Mouse (Mus musculus) adrenal gland, postnatal 4 days (tissue): ENCODE measurements at regions not wholly inside any gene's neighbourhood (a gene's known extent, or its start where the extent isn't known, plus 50 kb on each side); places are given as distances from the start of the nearest gene placed in this dataset.

Experiments used
- DNase-seq, 2 experiments: peaks; one replicate each; pipeline ENCODE4 v3.0.0; 2021 to 2022; ENCODE audit warnings: low spot score in 2 of 2, mixed read lengths in 2 of 2

DNA sequence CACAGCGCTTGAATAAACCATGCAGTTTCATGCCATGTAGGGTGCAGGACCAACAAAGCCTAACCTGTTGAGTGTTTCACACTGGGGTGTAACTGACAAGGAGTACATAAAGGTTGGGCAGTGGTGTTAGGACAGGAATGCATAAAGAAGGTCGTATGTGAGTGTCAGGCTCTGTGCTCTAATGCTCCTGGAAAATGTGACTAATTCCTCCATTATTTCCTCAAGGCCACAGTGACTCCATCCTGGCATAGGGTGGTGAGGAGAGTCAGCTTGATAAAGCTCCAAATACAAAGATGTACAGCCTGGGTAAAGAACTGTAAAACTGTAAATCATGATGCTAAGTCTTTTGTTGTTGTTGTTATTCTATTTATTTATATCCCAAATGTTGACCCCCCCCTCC is 393.1 kb upstream of the Nrp1 start:
- DNase-seq: no peak

DNA sequence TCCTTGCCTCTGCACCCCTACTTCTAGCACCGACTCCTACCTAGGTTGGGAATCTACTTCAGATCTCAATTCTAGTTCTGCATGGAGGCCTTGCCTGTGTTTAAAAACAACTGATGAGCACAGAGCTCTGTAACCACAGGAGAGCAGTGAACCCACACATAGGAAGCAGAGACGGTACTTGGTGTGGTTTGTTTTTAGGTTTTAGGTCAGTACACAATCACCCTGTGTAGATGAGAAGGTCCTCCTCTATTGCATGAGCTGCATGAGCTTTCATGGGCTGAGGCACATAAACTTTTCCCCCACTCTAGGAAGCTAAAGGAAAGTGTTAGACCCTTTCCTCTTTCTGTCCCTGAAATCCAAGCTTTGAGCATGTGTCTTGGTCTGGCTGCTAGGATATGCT is 390.4 kb upstream of the Nrp1 start:
- no peak for DNase-seq

DNA sequence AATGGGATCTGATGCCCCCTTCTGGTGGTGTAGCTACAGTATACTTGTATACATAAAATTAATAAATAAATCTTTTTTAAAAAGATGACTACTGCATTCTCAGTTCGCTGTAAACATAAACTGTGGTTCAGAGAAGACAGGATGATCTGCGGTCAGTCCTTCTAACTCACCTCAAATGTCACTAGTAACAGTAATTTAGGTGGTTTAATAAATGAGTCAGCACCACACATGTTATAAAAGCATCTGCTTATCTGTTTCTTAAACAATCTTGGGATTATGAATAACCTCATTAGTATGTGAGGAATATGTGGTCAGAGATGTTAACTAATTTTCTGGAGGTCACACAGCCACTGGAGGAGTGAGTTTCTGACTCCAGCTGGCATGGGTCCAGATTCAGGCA is 385.2 kb upstream of the Nrp1 start:
- DNase-seq: no peak

DNA sequence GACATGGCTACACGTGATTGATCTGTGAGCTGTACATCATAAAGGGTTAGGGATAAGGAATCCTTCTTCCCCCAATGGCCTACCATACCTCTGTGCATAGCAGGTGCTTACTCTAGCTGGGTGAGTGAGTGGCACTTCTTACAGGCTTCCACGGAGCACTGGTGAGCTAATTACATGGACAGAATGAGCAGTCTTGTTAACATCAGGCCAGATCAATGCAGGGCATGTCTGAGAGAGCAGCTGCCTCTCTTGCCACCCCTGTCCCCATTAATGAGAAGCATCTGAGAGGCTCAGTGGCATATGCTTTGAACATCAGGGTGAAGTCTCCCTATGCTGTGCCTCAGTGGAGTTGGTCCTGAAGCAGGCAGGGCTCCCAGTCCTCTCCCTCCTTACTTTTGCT is 380.7 kb upstream of the Nrp1 start:
- DNase-seq: no peak

DNA sequence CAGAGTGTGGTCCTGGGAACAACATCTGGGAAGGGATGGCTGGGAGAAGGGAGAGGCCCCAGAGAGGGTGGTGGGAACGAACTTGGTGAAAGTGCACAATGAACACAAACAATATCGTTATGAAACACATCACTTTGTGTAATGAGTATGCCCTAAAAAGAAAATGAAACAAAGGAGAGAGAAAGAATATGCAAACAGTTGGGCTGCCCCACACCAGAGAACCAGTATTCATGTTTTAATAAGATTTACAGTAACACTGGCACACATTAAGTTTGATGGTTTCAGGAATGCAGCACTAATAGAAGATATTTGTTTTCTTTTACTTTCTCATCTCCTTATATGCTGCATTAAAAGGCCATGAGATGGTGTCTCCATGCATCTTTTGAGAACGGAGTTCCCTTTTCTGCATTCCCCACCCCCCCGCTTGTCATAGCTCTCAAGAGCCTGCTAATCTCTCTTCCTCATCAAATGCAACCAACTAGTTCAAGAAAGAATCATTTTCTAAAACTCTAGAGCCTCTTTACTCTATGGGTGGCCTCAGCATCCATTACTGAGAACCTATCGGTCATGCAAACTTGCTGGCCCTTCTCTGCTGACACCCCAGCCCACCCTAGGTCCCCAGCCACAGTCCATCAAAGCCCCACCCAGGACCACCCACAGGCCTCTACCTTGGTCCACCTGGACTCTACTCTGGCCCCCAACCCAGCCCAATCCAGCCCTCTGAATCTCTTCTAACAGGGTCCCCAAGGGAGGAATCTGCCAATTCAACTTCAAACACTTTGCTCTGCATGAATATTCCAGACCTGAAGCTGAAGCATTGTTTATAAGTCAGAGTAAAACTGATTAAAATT is 379.0 kb upstream of the Nrp1 start:
- no peak for DNase-seq

DNA sequence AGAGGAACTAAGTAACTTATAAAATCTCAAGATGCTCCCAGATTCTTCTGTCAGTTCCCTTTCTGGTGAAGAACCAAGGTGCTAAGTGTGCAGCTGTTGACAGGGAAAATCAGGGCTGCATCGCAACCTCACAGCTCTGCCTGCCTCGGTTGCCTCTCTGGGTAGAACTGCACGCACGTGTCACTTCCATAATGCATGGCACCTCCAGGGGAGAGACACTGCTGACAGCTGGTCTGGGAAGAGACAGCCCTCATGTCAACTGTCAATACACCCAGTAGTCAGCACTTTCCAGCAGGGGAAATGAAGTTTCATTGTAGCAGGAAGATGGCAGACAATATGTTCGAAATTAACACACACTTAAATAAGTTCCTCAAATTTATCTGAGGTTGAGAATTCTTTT is 376.2 kb upstream of the Nrp1 start:
- DNase-seq: no peak

DNA sequence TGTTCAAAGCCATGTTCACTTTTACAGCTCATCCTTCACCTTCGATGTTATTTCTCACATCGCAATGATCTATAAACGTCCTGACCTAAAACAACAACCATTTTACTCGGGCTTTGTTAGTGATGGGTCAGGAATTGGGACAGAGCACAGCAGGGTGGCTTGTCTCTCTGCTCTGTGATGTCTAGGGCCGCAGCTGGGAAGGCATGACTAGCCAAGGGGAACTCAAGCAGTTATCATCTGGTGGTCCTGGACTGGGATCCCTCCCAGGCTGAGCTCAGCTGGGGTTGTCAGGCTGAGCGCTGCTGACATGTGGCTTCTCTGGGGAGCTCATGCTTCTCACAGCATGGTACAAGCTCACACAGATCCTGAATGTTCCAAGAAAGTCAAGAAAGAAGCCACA is 372.8 kb upstream of the Nrp1 start:
- no peak for DNase-seq

DNA sequence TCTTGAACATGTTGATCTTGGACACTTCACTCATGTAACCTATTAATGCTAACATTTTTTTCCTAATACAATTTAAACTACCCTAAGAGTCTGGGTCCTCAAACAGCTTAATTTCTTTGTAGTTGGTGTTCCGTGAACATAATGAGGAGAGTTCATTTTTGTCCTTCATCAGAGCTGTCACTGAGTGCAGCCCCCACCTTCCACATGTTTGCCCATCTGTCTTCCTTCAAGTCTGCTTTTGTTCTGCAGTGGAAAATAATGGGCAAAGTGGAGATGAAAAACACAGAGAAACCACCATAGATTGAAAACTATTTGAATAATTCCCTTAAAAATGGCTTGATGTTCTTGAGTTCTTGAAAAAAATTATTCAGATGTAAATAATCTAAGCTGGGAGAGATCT is 369.5 kb upstream of the Nrp1 start:
- no peak for DNase-seq

DNA sequence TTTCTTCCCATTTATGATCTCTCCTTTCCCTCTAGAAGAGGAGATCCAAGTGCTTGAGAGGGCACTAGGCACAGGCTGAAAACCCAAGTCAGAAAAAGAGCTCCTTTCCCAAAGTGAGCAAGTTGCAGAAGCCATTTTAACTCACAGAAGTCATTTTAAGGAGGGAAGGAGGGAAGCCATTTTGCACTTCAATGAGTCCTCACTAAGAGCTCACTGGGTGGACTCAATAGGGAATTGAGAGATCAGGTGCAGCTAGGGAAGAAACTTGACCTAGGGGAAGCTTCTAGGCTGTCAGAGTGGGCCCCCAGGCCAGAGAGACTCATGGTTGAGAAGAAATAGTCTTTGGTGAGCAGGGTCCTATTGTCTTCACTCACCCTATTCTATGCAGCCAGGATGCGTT is 363.5 kb upstream of the Nrp1 start:
- DNase-seq: no peak

DNA sequence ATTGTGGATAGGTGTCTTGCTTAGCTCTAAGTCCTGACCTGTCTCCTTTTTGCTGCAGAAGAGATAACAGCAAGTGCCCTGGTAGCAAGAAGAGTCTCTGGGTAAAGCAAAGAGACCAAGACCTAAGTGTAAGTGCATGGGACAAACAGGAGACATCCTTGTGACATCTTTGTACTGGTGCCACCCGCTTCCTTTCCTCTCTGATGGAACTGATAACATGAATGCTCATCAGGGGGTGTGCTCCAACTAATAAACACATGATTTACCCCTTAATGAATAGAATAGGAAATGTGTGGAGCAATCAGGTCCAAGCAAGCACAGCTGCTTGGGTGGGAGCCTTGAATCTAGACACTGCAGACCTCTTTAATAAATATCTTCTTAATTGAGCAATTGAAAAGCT is 362.9 kb upstream of the Nrp1 start:
- DNase-seq: no peak

DNA sequence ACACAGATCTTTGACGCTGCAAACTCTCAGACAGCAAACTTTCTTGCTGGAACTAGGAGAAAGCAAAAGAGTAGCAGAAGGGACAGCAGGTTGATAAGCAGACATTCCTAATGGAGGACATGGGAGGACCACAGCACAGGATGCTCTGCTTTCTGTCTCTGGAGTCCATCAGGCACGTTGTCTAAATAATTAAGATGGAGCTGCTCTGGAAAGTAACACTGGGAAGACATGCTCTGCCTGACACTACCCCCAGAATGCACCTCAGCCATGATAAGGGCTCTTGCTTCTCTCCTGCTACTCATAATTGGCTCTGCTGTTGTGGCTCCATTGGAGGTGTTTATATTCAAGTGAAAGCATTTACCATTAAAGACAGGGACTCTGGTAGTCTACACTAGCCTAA is 356.0 kb upstream of the Nrp1 start:
- DNase-seq: no peak

DNA sequence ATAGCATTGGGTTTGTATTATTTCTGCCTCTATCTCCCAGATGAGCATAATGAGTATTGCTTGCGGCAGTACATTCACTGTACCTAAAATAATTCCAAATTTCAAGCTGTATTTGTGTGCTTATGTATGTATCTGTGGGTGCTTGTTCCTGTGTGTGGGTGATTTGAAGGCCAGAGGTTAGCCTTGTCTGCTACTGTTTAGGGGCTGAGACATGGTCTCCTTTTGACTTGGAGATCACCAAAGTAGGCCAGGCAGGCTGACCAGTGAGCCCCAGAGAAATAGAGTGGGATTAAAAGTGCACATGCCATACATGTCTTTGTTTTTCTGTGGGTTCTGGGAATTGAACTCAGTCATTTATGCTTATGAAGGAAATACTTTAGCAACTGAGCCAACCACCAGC is 355.6 kb upstream of the Nrp1 start:
- DNase-seq: no peak

DNA sequence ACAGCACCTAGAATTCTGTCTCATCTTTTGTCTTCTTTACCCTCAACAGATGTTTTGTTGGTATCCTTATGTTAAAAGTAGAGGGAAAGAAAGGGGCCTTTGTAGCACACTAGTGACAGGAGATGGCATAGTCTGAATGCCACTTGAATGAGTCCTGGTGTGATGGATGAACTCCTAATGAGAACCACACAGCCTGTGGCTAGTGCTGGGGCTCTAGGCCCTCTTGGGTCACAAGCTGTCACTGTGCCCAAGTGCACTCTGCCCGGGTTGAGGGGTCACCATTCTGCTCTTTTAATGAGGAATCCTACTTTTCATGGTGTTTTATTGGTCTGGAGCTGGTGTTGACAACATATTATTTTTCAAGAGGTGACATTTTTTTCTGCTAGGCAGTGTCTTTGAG is 355.0 kb upstream of the Nrp1 start:
- DNase-seq: no peak

DNA sequence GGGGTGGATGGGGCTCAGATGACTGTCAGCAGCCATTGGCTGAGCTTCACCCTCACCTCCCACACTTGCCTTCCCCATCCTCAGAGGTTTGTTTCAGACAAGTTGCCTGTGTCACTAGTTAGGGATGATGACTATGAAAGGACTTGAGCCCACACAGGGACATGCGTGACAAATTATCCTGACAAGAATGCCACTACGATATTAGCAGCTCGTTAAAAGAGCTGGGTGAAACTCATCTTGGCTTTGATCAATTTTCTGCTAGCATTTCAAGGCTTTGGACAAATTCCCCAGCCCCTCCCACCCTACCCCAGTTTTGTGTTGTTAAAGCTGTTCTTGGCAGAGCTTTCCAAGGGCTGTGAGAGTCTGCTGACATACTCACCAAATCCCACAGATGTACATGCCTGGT is 354.5 kb upstream of the Nrp1 start:
- DNase-seq: no peak

DNA sequence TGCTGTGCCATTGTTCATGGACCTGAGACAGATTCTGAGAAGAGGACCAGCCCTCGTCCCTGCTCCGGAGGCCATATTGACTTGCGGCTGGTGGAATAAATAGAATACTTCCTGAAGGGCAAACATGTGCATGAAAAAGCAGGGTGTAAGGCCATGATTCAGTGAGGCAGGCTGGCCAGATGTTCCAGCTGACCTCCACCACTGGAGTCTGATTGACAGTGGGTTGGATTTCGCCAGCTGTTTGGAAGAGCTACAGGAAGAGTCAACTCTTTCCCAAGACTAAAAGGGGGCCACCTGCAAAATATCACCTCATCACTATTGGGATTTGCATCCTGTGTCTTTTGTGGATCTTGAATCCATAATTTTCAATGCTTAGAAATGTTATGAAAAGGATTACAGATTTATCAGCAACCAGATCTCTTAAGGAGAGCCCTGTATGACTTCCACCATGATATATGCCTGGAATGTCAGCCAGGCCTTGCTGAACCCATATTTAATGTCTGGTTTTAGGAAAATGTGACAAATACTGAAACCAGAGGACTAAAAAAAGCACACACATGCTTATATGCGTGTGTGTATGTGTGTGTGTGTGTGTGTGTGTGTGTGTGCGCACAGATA is 348.9 kb upstream of the Nrp1 start:
- no peak for DNase-seq

DNA sequence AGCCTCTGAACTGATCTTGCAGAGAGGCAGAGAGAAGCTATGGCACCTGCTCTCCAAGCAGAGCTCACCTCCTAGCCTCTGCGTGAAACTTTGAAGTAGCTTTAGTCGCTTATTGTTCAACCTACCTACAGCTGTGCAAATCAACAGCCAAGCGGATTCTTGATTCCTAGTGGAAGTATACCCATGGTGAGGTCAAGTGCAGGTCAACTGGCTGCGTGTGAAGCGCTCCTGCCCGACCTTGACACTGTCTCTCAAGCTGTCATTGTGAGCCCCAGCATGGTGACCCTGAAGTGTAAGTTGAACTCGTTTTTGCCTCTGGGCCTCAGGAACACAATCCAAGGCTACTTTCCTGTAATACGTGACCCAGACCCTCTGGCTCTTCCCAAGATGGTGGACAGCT is 341.2 kb upstream of the Nrp1 start:
- DNase-seq: no peak

DNA sequence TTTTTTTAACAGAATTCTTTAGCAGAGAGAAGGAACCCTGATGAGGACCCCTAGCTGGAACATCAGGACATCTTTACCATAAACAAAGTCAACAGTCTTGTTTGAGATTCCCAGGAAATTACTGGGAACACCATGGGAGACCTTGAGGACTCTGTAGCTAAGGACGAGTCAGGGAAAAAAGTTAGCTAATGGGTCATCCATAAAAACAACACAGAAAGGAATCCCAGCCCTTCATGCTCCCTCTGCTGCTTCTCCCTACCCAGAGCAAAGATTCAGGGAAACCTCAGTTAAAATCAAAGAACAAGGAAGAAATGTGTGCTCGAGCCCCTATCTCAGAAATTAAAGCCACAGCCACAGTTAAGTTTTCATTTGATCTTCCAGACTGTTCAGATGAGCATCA is 334.7 kb upstream of the Nrp1 start:
- no peak for DNase-seq

DNA sequence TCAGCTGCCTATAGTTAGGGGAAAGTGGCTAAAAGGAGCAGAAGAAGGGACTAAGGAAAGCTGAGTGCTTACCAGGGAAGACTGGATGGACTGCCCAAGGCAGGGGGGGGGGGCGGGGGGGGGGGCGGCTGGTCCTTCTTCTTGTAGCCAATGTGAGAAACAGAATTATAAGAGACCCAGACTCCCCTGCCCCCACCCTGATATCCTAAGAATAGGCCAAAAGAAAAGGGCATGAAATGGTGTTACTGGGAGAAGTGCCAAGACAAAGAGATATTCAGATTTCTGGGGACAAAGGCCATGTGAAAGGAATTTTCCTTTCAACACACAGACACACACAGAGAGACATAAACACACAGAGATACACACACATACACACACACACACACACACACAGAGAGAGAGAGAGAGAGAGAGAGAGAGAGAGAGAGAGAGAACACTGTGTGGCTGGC is 333.6 kb upstream of the Nrp1 start:
- DNase-seq: no peak

DNA sequence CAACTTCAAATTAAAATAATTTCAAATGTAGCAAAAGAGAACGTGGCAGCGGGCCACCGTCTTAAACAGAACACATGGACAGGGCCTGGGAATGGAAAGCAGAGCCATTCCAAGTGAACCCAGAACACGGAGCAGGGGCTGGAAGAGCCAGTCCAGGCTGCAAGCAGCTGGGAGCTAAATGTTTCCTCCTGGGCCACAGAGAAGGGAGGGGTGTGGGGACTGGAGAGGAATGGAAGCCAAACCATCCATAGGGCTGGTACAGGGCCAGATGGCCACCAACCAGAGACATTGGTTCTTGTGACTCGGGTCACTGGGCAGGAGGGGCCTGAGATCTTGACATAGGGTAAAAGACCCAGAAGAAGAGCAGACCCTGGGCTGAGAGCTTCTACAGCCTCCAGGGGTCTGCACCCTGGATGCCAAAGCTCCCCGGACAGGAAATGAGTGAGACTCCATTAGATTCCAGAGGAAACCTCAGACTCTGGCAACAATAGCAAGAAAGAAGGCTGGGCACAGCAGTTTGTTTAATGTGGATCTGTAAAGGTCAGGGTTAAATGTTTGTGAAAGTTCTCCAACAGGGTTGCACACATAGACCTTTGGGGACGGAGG is 333.1 kb upstream of the Nrp1 start:
- DNase-seq: peak; percentile 7 to 15

DNA sequence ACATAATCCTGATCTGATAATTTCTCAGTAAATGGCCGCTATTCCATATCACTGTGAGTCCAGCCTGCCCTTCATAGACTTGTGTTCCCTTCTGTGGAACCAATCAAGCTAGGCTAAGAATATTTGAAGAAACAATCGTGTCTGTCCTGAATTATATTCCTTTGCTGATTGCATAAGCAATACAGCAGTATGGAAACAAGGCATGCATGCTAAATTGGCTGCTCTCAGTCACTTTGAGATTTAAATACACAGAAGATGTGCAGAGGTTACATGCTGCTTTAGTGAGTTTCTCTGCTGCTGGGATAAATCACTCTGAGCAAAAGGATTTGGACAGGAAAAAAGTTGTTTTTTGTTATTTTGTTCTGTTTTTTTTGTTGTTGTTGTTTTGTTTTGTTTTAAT is 331.4 kb upstream of the Nrp1 start:
- no peak for DNase-seq

DNA sequence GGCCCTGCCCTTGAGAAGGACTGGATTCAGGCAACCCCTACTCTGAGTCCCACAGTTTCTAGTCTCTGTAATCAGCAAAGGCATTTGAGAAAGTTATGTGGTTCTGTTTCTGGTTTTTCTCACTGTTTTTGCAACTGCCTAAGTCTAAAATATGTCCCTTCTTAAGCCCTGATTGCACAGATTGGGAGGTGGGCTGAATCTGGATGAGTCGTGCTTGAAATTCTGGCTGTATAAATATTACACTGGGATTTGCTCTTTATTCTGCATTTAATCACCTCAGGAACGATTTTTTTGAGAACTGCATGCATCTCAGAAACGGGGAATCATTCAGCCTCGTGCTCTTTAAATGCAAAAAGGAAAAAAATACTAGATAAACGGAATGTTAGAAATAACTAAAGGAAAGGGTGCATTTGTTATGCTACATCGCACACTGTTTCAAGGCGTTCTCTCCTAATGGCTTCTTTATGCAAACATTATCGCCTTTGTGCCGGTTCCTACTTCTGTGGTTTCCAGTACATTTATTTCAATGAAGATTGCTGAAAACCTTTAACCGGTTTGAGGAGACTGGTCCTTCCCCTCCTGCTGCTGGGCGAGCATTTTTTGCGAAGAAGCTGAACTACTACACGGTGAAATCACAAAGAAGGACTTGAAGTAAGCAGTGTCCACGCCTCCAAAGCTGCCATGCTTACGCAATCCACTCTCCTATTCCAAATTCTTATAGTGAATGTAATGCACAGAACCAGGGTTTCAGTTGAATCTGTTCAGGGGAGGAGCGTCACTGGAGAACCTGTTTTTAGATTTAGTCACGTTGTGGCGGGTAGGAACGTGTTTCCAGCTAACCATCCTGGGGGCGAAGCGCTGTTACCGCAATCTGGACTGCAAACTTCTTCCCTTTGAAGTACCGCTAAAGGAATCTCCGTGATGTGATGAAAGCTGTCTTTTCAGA is 327.8 kb upstream of the Nrp1 start:
- DNase-seq: no peak

DNA sequence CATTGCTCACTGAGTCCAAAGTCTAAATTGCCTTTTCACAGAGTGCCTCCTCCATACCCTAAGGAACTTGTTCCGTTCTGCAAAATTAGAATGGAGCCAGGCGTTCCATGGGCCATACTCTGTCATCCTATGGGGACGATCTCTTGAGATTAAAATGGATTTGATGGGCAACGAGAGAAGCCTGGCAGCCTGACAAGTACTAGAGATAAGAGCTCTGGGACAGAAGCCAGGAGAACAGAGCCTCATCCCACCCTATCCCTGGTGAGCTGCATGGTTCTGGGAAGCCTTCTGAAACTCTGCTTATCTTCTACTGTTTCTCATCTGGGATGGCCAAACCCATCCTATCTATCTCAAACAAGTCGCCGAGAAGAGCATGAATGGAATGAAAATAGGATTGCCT is 324.3 kb upstream of the Nrp1 start:
- no peak for DNase-seq
